Mouse (Mus musculus) brain, embryonic 18.5 days (tissue): ENCODE measurements around the gene Kctd18.
"Not testable (repeated sequence)": the region's sequence is repeated elsewhere in the genome, so short reads cannot be mapped to it uniquely, and the experiment has no call there.

Experiments
- DNase-seq: peaks from one replicate; pipeline ENCODE4 v3.0.0-alpha.2; 2012; ENCODE audit warnings: low read depth, low spot score

The Kctd18 gene

DNA sequence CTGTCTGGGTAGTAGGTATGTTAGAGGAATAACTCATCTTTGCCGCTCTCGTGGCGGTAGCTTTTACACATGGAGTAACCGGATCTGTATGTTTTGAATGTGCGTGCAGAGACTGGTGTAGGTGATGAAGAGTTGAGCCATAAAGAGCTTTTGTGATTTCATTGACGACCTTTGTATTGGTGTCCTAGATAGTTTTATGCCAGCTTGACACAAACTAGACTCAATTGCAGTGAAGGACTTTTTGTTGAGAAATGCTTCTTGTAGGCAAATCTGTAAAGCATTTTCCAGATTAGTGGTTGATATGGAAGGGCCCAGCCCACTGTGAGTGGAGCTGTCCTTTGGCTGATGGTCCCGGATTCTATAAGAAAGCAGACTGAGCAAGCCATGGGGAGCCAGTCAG is at the start of gene Kctd18:
Gene Kctd18 (minus strand): TSS at position 101 of the 400 bp plus-strand sequence.
- no peak for DNase-seq

DNA sequence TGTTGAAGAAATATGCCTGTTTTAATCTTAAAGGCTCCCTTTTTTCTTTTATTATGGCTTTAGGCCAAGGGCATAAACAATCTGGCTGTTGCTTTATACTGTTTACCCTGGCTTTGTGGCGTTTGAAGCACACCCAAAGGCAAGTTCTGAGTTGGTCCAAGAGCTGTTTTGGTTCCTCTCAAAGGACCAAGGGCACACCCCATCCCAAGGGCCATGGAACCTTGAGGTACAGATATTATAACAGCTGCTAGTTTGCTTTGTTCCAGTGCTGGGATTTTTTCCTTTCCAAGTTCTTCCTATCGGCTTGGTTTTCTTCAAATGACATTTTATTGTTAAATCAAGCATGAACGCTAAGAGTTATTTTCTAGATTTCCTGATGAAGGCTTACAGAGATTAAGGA is 46.9 kb upstream of the Kctd18 start:
- no peak for DNase-seq

DNA sequence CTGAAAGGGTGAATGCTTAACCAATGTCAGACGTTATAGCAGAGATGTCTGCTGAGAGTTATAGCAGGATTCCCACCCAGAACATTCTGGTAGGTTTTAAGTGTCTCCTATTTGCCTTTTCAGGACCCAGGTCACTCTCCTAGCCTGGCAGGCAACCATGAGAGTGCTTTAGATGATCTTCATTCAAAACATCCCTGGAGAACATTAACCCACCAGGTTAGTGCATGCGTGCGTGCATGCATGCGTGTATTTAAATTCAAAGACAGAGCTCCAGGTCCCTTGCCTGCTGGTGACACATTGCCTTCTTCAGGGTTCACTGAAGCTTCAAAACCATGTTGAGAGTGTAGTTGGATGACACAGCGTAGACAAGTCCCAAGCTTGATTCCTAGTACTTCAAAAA is 46.4 kb upstream of the Kctd18 start:
- DNase-seq = no peak

DNA sequence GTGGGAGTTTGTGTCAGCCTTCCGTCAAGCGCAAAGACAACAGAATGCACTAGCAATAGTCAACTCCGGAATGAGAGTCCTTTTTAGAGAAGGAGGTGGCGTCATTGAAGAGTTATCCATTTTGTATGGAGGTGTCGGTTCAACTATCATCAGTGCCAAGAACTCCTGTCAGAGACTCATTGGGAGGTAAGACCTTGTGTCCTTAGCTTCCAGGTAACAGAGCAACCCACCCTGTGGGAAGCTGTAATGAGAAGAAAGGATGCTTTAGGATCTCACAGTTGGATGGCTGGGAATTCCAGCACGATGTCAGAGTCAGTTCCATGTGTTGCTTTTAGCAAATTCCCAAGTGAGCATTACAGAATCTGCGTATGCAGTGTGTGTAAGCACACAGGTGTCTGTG is 43.4 kb upstream of the Kctd18 start:
- no peak for DNase-seq

DNA sequence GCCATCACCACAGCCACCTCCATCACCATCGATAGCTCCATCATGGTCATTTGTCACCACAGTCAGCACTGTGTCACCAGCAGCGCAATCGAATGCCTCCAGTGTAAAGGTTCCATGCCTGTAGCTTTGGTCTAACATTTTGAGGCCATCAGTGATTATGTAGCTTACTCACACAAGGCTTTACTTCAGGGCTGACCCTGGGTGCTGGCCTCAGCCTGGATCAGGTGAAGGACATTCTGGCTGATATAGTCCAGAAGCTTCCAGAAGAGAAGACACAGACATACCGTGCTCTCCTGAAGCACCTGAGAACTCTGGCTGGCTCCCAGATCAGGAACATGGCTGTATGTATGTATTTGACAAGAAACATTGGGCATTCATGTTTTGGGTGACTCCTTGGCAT is 40.1 kb upstream of the Kctd18 start:
- no peak for DNase-seq

DNA sequence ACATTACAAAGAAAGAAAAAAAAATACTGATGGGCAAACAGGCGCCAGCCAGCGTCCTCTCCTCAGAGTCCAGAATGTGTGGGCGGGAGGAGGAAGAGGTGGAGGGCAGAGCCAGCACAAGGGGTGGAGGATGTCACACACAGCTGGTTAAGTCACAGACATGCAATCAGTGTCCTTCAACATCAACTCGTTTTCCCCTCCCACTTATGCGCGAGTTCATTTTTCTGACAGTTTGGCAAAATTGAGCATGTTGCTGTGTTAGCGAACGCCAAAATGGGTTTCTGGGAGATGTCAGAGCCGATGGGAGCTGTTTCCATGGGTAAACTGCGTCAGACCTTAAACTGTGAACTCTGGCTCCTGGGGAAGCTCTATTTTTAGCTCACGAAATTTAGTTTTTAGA is 38.2 kb upstream of the Kctd18 start:
- DNase-seq = no peak

DNA sequence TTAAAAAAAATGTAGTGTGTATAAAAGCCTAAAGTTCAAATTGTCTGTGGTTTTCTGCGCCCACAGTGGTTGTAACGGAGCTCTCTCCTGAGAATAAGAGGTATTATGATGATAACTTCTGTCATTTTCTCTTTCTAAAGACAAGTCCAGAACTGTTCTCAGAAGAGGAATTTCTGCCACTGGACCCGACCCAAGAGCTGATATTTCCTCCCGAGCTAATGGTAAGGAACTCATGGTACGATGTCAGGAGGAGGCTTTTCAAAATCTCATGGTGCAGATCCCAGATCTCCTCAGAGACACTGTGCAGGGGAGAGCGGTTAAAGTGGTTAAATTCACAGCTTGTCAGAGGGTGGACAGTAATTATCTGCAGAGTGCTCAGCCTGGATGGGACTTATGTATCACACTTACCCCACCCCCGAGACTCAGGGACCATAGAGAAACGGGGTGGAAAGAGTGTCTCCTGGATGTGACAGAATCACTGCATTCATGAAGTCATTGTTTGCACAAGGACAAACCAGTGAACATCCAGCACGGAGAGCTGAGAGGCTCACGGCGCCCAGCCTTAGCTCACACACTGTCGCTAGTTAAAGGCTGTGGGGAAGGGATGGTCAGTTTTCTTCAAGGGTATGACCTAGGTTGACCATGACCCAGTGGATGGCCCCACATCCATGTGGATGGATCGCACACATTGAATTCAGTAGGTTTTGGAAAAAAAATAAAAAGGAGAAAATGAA is 37.5 kb upstream of the Kctd18 start:
- no peak for DNase-seq

DNA sequence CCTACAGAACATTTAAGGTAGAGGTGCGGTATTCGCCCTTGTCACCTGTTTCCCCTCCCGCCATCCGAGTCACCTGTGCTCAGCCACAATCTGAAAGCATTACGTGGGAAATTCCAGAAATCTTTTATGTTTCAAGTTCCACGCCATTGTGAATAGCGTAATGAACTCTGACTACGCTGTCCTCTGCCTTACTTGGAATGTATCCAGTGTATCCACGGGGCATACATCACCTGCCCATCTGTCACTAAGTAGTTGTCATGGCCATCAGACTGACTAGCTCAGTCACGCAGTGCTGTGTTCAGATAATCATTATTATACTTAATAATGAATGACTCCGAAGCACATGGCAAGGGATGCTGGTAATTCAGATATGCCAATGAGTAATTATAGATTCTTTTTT is 36.8 kb upstream of the Kctd18 start:
- DNase-seq = no peak

DNA sequence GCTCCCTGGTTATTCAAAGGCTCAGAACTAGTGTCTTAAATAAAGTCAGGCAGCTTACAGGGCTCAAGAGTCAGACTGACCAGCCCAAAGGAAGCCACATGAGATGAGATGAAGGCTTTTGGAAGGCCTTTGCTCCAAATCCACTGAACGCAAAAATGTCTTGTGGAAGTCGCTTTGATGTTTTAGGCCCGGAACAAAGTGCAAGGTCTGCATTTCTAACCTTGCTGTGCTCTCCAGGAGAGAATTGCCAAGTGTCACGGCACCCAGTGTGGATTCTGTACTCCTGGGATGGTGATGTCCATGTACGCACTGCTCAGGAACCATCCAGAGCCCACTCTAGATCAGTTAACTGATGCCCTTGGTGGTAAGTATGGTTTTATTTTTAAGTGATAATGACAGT is 30.4 kb upstream of the Kctd18 start:
- DNase-seq = no peak

DNA sequence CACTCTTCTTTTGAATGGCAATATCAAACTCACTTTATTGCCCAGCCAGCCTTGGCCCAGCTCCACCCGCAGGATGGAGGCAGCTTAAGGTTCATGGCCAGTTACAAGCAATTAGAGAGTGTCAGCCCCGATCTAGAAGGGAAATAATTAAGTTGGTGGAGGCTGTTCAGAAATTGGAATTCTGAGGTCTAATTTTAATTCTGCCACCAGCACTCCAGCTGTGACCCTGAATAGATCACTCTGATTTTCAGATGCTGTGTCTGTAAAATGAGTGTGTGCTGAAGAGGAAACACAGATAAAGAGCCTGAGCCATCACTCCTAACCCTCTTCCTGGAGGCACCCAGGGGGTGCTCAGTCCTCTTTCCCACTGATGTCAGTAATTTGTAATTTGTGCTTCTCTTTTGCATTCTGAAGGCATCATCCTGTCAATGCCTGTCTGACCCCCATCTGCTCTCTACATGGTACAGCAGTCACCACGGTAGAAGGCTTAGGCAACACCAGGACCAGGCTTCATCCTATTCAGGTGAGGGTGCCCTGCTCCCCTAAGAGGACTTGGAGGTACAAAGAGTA is 28.1 kb upstream of the Kctd18 start:
- no peak for DNase-seq

DNA sequence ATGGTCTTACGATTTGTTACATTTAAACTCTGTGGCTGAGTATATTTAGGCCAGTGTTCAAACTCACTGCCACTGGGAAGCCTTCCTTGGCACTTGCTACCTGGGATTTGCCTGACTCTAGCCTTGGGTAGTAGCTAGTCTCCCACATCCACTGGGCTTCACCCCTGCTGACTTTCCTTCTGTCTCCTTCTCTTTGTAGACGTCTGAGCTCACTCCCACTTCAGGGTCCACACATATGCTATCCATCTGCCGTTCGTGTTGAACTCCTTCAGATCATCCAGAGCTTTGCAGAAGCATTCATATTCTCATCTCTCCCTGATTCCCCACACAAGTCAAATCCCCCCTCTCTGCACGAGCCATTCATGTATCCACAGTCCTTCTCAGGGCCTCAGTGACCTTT is 26.8 kb upstream of the Kctd18 start:
- no peak for DNase-seq

DNA sequence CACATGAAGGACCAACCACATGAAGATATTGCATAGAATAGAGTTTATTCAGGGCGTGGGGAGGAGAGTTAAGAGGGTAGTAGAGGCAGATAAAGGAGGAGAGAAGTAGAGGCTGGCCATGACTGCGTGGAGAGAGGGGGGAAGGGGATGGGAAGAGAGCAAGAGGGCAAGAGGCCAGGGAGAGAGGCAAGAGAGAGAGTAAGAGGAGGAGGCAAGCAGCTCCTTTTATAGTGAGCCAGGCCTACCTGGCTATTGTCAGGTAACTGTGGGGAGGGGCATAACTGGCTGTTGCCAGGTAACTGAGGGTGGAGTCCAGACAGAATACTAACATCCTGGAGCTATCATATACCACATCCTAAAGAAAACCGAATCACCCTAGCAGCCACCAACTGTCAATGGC is 26.3 kb upstream of the Kctd18 start:
- no peak for DNase-seq

DNA sequence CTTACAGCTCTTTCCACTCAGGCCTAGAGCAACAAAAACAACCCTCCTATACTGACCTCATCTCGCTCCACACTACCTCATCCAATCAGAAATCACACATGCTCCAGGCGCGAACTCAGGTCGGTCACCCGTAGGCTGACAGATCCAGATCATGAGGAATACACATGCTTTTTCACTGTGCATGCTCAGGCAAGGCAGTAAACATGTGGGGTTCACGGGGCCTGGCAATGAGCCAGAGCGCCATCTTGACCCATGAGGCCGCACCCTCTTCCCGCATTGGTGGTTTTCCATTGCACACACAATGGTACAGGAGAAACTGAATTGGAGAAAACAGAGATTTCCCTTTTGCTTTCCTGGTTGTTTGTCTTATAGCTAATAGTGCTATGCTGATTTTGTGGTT is 18.6 kb upstream of the Kctd18 start:
- DNase-seq = not testable (repeated sequence)

DNA sequence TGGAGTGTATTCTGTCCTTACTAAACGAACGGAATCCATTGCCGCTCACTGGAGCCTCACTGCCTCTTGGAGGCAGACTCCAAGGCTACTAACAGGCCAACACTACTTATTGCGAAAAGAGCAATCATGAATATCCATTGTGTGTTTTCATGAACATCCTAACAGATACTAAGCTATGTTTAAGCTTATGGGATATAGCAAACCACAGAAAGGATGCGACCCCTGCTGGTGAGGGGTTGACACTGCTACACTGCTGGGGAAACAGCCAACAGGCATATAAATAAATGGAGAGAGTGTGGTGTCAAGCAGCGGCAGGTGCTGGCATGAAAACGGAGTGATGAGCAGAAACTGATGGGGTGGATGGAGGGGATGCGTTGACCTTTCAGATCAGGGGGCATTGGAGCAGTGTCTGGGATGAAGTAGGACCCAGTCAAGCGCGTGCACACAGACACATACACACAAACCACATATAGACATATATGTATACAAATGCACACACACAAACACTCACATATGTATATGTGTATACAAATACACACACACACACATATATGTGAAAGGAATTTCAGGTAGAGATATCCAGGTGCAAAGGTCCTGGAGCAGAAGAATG is 12.5 kb upstream of the Kctd18 start:
- no peak for DNase-seq

DNA sequence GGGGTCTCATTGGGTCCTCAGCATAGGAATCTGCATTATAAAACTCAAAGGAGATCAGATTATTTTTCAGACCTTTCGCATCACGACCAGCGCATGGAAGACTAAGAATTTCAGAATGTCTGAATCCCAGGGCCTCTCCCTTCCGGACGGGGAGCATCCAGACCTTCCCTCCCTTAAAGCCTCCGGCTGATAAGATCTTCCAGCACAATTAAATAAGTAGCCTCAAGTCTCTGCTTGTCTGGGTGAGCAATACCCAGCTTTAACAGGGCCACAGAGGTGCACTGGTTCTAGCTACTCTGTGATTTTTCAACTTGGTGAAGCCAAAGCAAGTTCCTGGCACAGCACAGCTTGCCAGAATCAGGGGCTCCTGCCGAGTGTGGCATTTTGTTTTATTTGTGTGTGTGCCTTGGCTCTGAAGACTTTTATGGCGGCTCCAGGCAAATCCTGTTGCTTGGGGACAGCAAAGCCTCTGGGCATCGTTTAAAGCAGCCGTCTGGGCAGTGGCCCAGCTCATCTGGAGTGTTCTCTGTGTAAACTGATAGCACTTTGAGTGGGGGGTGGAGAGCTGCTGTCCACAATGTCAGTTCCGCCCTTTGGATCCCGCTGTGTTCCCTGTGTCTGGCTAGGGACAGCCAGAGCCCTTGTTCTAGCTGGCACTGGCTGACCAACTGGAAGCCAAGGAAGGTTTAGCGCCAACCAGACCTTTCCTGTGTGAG is 11.6 kb upstream of the Kctd18 start:
- peak; percentile 40 for DNase-seq

DNA sequence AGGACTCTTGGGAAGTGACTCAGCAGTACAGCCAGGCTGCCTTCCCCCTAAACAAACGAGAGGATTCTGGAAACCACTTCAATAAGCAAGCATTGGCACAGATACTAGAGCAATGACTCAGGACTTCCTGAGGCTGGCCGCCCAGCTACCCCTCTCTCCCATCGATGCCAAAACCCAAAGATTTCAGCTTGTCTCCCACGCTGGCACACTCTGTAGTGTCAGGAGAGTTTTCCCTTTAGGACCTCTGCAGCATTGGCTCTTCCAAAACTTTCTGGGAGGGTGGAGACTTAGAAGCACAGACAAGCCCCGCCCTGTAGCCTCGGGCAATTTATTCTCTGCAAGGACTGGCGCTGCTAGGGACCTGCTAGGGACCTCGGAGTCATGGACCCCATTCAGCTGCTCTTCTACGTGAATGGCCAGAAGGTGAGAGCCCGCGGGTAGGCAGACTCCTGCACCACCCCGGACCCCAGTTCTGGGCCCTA is 10.9 kb upstream of the Kctd18 start, which contains the start of gene Aox1:
Gene Aox1 (plus strand): TSS at position 296 of the 482 bp plus-strand sequence.
- no peak for DNase-seq

DNA sequence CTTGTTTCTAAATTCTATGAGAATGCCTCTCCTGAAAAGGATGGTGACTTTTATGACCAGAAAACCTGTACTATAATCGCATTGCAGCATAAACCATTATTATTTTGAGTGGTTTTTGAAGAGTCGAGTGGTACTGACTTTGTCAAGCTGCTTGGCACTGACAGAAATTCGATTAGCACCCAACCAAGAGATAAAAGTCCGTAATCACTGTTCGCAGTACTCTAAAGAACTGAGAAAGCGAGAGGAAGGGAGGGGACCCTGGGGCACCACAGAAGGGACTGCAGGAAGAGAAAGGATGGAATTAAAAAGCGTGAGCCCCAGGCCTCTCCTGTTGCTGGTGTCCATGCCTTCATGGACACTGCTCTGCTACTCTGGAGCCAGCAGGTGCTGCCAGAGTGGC is 9.0 kb upstream of the Kctd18 start:
- no peak for DNase-seq

DNA sequence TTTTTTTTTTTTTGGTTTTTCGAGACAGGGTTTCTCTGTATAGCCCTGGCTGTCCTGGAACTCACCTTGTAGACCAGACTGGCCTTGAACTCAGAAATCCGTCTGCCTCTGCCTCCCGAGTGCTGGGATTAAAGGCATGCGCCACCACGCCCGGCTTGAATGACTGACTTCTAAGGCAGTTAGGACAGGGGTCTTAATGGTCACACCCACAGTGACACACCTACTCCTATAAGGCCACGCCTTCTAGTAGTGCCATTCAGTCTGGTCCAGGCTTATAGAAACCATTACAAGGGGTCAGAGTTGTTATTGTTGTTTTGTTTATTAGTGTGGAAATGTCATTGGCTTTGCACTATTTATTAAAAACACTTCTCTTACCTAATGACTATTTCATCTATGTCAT is 12.4 kb downstream of the Kctd18 start:
- not testable (repeated sequence) for DNase-seq

DNA sequence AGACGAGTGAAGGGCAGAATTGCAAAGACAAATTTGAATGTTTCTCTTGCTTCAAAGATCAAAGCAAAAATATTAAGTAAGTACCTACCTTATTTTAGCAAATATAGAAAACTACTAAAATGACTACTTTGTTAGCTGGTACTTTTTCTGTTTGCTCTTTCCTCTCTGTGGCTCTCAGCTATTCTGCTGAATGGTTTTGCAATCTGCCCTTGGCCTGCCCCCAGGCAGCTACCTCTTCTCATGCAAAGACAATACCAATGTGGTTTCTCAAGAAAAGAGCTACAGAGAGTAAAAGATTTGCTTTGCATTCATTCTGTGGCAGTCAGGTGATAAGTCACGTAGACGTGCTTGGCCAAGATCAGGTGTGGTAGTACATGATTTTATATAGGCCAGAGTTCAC is 20.6 kb downstream of the Kctd18 start:
- no peak for DNase-seq

DNA sequence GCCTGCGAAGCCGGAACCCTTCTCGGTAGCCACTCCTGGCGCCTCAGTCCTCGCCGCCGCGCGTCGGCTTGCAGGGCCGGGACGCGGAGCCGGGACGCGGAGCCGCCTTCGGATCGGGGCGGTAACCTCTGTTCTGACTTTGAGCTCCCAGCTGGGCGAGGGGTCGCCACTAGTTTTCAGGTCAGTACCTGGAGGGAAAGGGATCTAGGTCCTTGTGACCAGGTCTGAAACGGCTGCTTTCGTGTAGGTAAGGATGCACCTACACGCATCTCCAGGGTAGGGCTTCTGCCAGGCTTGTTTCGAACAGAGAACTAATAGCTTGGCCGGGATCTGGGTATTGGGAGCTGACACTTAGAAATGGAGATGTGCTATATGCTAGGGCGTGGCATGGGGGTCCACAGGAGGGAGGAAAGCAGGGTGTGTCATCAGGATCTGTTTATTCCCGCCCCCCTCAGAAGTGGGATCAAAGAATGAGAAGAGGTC is 22.6 kb downstream of the Kctd18 start:
- no peak for DNase-seq

DNA sequence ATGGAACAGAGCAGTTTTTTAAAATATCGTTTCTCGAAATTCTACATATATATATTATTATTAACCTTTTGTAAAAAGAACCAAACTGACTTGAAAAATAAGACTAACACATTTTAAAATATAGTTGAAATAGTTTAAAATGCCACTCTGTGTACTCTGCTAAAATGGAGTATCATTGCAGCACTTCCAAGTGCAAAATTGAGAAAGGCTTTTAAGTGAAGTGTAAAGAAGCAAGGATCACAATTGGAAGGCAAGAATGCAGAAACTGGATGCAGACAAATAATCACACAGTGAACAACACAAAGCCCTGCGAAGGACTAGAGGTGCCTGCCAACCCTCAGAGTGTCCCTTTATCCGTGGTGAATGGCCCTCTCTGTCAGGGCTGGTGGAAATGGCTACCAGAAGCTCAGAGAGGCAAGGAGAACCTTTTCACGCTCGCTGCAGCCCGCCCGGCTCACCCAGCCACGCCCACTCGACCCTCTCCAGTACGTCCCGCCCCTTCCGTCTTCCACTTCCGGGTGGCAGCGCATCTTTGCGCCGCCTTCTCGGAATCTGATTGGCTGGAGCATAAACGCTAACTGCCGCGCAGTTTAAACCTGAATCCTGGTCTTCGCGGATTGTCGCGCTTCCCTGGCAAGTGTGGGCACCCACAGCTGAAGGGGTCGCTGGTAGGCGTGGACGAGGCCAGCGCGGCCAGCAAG is 23.2 kb downstream of the Kctd18 start, which contains the start of gene Sgo2a:
Gene Sgo2a (plus strand): TSS at position 540 of the 701 bp plus-strand sequence.
- DNase-seq = peak; percentile 91
